Mouse (Mus musculus): ENCODE data around the gene C2cd2.

- TF ChIP-seq POLR2A (IDR thresholded peaks at IDR 0.05; ENCODE audit: low read depth, low read length) (no peak), CTCF (IDR thresholded peaks at IDR 0.05; ENCODE audit: extremely low read depth, insufficient read depth, insufficient read length, insufficient replicate concordance) (no peak)
Observed at GRCm38 (mm10) chr16:97984589-97984988, 22.2 kb upstream of the C2cd2 start.

Measured in spleen, adult 2 months (tissue).